Mouse (Mus musculus): ENCODE data around the gene Ralbp1. TPM values are rescaled to one million over a fixed set of nuclear protein-coding genes. Genes with fewer than 3 reads are reported as not detected.

Ralbp1 gene
- polyA plus RNA-seq, 1 experiment from 2014 or later: 94.9 TPM

GRCm38 (mm10) chr17:65902281-65902680, 16.7 kb upstream of the Ralbp1 start:
- DNase-seq (ENCODE audit: low spot score): no peak

GRCm38 (mm10) chr17:65896016-65896415, 10.4 kb upstream of the Ralbp1 start:
- DNase-seq (ENCODE audit: low spot score): no peak

GRCm38 (mm10) chr17:65889476-65889875, 3.9 kb upstream of the Ralbp1 start:
- DNase-seq (ENCODE audit: low spot score): no peak

GRCm38 (mm10) chr17:65886571-65886970, 973 bp upstream of the Ralbp1 start:
- DNase-seq (ENCODE audit: low spot score): no peak

GRCm38 (mm10) chr17:65885398-65885696, 251 bp downstream of the Ralbp1 start:
- DNase-seq (ENCODE audit: low spot score): peak; percentile 48

- DNase-seq (ENCODE audit: low spot score): peak; percentile 99
These were observed 754 bp downstream of the Ralbp1 start for GRCm38 (mm10) chr17:65884691-65885397.

- DNase-seq (ENCODE audit: low spot score): peak; percentile 51
These were observed 1.4 kb downstream of the Ralbp1 start for GRCm38 (mm10) chr17:65884061-65884669.

GRCm38 (mm10) chr17:65877026-65877425, 8.6 kb downstream of the Ralbp1 start:
- no peak for DNase-seq (ENCODE audit: low spot score)

GRCm38 (mm10) chr17:65873834-65874233, 11.8 kb downstream of the Ralbp1 start:
- peak; percentile 78 for DNase-seq (ENCODE audit: low spot score)

- no peak for DNase-seq (ENCODE audit: low spot score)
These were observed 12.4 kb downstream of the Ralbp1 start for GRCm38 (mm10) chr17:65873156-65873555.

GRCm38 (mm10) chr17:65872652-65873051, 12.9 kb downstream of the Ralbp1 start:
- peak; percentile 86 for DNase-seq (ENCODE audit: low spot score)

GRCm38 (mm10) chr17:65872051-65872450, 13.5 kb downstream of the Ralbp1 start:
- DNase-seq (ENCODE audit: low spot score): peak; percentile 46

GRCm38 (mm10) chr17:65871641-65872041, 14.0 kb downstream of the Ralbp1 start:
- DNase-seq (ENCODE audit: low spot score): no peak

- peak; percentile 88 for DNase-seq (ENCODE audit: low spot score)
These were observed 15.5 kb downstream of the Ralbp1 start for GRCm38 (mm10) chr17:65870146-65870545.

GRCm38 (mm10) chr17:65869720-65870119, 15.9 kb downstream of the Ralbp1 start:
- DNase-seq (ENCODE audit: low spot score): no peak

- no peak for DNase-seq (ENCODE audit: low spot score)
These were observed 17.6 kb downstream of the Ralbp1 start for GRCm38 (mm10) chr17:65867996-65868395.

- DNase-seq (ENCODE audit: low spot score): no peak
These were observed 19.4 kb downstream of the Ralbp1 start for GRCm38 (mm10) chr17:65866201-65866600.

GRCm38 (mm10) chr17:65865265-65865664, 20.3 kb downstream of the Ralbp1 start:
- no peak for DNase-seq (ENCODE audit: low spot score)

GRCm38 (mm10) chr17:65864742-65865141, 20.9 kb downstream of the Ralbp1 start:
- peak; percentile 68 for DNase-seq (ENCODE audit: low spot score)

GRCm38 (mm10) chr17:65863830-65864229, 21.8 kb downstream of the Ralbp1 start:
- DNase-seq (ENCODE audit: low spot score): no peak

- DNase-seq (ENCODE audit: low spot score): peak; percentile 61
These were observed 23.0 kb downstream of the Ralbp1 start for GRCm38 (mm10) chr17:65862579-65862978.

- no peak for DNase-seq (ENCODE audit: low spot score)
These were observed 28.0 kb downstream of the Ralbp1 start for GRCm38 (mm10) chr17:65857617-65858016.

- DNase-seq (ENCODE audit: low spot score): no peak
These were observed 31.6 kb downstream of the Ralbp1 start for GRCm38 (mm10) chr17:65854006-65854405.

Measured in thymus, postnatal 0 days (tissue).